Mouse (Mus musculus) small intestine, adult 2 months (tissue): ENCODE data around the gene Sept8.

Experiments
- CTCF ChIP-seq: fragments of 200-500 bp; IDR thresholded peaks from 2 replicates; pipeline ENCODE4 v1.5.1; 2012; ENCODE audit warnings: low read depth, mild to moderate bottlenecking, control low read depth, inconsistent platforms, low read length, moderate library complexity, mixed read lengths; ENCODE audit not compliant: insufficient replicate concordance, insufficient read length; ENCODE audit errors: extremely low read depth
- POLR2A ChIP-seq: fragments of 200-500 bp; IDR thresholded peaks from 2 replicates; pipeline ENCODE4 v1.6.1; 2012; ENCODE audit warnings: low read depth, mild to moderate bottlenecking, control low read depth, inconsistent platforms, low read length, moderate library complexity

DNA sequence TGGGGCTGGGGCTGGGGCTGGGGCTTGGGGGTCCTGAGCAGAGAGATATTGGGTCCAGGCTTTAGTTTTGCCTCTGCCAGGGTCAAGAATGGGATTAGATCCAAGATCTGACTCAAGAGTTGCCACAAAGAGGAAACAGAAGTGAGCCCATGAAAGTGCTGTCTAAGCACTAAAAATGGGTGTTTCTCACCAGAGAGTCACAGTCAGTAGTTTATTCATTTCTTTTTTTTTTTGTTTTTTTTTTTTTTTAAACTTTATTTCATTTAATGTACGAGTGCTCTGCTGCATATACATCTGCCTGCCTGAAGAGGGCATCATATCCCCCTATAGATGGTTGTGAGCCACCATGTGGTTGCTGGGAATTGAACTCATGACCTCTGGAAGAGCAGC lies 13.2 kb downstream of the Sept8 start:
- TF ChIP-seq CTCF (no peak), POLR2A (no peak)
